Mouse (Mus musculus): ENCODE data around the gene Actrt2. TPM values are rescaled to one million over a fixed set of nuclear protein-coding genes. Genes with fewer than 3 reads are reported as not detected.

Actrt2 gene
- not detected for total RNA-seq (2022)

DNA sequence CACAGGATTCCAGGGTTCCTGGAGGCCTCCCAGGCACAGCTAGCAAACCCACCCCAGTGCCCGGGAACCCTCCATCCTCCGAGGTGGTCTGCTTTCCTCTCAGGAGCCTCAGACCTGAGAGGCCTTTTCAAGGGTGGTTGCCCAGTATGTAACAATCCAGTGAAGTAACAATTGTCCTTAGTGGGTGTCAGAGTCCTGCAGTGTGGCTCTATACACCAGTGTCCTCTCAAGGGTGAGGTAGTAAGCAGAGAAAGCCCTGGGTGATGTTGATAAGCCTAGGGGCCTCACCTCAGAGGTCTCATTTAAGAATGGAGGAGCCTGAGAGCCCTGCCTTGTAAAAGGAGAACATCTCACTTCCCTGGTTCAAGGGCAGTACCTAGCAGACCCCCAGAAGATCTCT, at the start of gene Actrt2:
TSS of gene Actrt2 (minus strand) at position 101 of the 400 bp plus-strand sequence.
- no peak for DNase-seq

DNA sequence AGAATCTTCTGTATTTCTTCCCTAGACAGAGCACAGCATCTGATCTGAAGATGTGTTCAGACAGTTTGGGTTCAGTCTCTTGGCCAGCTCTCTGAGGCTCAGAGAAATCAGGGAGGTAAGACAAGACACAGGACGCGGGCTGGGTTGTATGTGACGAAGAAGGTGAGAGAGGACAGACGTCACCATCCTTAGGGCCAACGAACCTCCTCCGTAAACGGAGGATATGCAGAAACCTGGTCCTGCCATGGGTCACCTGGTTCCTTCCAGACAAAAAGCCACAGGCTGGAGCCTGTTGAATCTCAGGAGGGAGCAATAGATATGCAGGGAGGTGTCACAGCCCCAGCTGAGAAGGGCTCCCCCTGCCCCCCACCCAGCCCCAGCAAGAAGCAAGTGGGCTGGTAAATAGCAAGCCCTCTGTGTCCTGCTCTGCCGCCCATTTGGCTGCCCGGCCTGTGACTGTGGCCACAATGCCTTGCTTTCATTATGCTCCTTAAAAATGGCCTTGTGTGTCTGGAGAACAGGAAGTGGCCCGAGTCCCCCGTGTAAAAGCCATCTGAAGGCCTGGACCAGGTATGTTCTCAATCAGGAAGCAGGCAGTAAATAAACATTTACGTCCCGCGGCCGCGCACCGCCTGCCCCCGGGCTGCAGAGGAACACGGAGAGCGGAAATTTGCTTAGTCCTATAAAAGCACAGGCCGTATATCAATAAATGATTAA, 41.9 kb upstream of the Actrt2 start:
- DNase-seq: no peak

DNA sequence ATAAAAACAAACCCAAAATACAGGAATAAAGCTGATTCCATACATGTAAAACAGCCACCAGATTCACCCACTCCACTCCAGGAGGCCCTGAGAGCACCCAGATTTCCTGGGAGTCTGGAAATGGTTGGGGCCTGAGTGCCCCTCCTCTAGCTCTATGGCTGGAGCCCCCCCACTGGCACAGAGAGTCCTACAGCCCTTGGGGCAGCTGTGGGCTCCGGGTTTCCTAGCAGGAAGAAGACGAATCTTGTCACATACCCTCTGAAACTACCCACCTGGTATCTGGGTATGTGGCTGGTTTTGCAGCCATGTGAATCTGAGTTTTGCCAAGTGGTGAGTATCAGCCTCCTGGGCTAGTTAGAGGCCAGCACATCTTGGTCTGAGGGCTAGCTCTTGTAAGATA, 41.1 kb upstream of the Actrt2 start:
- no peak for DNase-seq

DNA sequence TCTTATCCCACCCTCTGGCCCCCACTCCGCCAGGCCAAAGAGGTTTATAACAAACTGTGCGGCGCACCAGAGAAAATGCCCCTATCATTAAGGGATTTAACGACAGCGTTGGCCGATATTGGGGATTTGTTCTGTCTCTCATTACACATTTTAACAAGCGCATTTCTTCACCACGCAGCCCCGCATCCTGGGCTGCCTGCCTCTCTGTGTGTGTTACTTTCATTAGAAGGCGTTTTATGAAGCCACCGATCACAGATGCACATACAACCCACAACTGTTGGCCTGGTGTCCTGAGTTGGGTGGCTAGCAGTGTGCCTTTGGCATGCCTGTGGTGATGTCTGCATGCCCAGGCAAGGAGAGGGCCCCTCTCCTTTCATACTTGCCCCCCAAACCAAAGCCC, 40.6 kb upstream of the Actrt2 start:
- no peak for DNase-seq

DNA sequence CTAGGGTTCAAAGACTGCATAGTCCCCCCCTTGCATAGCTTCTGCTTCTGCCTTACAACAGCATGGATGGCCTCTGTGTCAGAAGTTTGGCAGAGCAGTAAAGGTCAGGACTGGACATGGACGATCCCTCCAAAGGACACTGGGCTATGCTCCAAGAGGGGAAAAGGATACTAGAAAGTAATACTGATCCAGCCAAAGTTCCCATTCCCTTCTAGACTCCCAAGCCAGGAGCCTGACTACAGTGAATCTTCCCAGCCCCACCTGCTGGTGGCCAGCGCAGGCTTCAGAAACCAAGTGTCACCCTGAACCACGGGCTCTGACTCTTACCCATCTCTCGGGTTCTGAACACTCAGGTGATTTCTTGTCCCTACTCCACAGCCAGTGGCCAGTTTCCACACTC, 39.9 kb upstream of the Actrt2 start:
- no peak for DNase-seq

DNA sequence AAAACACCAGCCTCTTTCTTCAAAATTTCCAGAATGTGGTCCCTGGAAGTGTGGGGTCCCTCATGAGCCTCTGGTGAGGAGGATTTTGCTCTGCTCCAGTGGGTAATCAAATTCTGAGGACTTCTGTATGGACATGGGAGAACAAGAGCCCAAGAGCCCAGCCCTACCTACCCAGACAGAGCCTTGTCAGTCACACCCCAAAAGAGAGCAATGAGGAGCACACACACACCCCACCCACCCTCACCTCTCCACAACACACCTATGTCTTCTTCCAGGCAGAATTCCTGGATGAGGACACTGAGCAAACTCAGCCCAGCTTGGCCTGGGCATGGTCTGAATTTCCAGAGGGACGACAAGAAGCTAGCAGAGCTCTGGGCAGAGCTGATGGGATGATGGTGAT, 38.8 kb upstream of the Actrt2 start:
- DNase-seq: no peak

DNA sequence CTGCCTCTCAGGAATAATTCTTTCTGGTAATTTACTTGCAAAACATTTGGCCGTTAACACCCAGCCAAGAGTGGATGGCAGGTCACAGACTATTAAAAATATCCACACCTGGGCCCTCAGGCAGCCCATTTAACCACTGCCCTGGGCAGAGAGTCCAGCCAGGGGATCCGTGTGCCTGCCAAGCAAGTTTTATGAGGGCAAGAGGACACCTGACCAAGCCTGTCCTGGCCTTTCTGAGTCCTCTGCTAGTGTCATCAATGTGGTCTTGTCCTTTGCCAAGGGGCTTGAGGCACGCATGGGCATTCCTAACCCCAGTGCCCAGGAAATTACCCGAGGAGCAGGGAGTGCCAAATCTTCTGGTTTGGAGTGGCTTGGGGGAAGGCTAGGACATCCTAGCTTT, 38.0 kb upstream of the Actrt2 start:
- DNase-seq: no peak

DNA sequence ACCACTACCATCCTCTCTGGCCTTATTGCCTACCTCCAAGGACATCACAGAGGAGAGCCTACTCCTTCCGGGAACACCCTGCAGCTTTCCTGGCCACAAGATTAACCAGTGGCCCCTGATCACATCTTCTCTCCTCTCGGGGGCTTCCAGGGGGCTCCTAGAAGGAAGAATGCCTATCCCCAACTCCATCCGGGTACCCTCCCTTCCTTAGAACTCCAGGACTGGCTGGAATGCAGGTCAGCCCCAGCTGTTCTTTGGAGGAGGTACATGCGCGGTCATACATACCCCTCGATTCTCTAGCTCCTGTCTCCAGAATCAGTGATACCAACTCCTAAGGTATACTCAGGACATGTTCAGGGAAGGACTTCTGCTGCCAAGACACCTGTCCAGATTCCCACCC, 37.4 kb upstream of the Actrt2 start:
- no peak for DNase-seq

DNA sequence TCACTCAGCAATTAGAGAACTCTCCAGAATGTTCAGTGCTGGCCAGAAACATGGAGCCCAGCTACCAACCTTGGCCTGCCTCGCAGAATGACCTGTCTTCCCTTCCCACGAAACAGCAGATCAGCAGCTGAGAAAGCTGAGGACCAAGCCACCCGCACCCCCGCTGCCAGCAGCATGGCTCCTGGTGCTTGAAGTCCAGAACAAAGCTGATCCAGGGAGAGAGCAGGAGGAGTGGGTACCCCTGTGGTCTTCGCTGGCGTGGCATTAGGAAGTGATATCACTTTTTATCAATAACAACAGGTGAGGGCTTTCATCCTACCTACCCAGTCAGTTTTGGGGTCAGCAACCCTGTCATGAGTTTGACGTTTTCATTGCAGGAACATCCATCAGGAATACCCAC, 36.9 kb upstream of the Actrt2 start:
- DNase-seq: no peak

DNA sequence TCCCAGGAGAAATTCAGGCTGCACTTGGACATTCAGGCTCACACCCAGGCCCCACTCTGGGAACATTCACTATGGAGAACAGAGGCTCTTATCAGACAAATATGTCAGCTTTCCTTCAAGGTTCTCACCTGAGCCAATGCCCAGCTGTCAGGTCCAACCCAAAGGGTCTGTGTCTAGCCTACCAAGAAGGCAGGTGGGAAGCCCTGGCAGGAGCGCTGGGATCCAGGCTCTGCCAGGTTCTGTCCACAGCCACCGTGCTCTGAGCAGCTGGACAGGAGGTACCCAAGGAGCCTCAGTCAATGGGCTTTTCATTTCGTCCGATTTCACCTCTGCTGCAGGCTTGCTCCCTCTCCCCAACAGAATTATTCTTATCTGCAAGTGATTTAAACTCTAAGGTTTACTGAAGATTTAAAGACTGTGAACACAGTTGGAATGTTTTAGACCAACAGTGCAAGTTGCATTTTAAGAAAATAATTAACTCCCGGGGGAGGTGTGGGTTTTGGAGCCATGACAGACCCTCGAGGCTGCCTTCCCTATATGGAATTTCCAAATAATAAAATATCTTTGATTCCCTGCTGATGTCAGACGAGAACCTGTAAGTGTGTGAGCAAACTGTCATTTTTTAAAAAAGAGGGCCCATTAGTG, 35.9 kb upstream of the Actrt2 start:
- no peak for DNase-seq

DNA sequence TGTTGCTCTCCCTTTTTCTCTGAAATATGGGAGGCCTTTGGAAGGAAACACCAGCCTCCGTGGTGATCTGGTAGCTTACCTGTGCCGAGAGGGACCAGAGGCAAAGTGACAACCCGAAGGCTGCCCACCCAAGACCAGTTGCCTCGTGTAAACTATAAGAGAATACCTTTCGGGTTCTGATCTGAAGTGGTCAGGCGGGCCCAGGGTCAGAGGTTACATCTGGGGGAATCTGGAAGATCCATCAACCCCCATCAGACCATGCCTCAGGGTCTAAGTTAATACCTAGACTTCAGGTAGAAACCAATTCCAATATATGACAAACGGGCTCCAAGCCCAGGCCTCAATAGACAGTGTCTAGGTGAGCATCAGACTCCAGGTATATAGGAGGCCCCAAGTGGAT, 35.3 kb upstream of the Actrt2 start:
- no peak for DNase-seq

DNA sequence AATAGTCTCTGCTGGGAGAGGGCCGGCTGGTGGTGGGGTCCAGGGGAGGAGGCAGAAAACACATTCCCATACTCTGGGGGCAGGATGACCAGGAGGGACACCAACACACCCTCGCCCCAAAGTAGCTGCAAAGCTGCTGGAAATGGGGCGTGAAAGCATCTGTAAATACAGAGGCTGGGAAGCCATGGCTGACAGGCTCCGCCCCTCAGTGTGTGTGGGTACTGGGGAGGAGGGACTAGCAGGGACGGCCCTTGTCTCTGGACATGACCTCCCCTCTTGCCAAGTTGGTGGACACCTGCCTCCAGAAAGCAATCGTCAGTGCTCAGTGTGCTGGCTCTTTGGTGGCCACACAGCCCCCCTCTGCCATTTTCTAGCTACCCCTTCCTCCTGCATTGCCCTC, 34.5 kb upstream of the Actrt2 start:
- no peak for DNase-seq

DNA sequence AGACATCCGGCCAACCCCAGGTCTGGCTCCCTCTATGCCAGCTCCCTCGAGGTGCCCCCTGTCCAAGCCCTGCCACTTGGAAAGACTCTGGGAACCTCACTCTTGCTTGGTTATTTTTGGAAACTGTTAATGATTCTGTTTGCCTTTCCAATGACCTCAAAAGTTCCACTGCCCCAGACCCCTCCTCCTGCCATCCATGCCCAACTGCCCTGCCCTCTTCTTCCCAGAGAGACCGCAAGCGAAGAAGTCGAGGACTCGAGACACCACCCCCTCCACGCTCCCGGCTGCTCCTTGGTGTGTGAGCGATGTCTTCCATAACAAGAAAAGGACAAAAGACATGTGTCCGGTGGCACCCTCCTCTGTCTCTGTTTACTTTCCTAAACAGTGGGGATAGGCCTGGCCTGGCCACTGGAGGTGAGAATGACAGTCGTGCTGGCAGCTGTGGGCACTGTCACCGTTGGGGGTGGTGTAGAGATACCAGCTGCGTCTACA, 33.3 kb upstream of the Actrt2 start:
- no peak for DNase-seq

DNA sequence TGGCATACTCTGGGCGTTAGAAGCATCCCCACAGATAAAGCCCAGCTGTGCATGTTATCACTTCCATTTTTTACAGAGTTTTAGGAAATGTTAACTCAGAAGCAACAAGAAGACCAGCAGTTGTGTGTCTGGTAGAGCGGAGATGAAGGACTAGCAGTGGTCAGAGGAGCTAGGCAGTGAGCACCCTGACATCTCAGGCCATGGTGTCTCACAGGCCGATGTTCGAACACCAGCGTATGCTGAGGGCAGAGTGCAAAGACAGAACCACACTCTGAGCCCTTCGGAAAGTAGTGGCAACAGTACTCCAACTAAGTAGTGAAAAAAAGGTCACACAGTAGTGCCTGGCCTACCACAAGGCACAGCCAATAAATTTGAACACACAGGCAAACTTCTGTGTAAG, 32.8 kb upstream of the Actrt2 start:
- DNase-seq: no peak

DNA sequence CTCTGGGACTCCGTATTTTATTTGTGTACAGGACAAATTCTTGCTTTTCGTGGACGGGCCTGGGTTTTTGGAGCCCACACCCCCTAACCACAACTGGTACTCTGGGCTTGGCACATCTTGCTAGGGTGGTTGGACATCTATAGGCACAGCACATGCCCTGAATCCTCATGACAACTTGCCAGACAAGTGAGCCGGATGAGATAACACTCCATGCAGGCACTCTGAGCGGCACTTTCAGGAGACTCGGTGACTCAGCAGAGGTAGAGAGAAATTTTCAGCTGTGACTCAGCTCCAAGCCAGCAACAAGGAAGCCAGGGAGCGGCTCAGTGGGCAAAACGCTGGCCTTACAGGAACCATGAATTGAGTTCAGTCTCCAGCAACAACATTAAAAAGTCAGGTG, 31.6 kb upstream of the Actrt2 start:
- DNase-seq: no peak

DNA sequence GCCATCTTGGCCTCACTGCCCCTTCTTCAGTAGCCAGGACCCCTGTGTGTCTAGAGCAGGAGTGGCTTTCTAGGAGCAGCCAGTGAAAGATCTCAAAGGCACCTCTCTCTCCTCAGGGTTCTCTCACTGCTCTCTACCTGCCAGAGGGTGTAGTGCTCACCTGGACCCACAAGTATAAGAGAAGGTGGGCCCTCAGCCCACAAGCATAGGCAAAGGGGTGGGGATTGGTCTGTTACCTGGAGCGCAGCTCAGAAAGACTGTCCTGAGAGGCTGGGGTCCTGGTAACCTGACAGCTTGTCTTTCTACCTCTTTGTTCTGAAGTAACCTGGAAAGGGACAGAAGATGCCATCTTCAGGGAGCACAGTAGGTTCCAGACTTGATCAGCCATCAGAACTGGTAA, 31.0 kb upstream of the Actrt2 start:
- DNase-seq: no peak

DNA sequence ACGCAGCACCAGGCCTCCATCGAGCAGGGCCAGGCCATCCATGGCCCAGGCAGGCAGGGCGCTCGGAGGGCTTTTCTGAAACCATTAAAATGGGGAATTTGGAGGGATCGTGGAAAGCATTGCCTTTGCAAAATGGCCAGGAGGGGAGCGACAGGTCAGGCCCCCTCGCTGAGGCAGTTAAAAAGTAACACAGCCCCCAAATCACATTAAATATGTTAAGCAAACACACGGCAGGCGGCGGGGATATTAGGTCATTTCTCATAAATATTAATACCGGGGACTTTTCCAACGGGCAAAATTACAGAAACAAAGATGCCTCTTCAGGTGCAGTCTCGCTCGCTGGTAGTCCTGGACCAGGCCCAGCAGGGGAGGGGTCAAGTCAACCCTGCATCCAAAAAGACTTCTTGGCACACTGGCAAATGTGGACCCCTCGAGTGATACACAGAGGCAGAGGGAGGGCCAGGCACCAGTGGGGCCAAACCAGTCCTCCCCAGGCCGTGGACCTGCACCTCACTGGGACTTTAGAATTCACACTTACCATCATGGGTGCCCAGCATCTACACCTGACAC, 30.4 kb upstream of the Actrt2 start:
- DNase-seq: no peak

DNA sequence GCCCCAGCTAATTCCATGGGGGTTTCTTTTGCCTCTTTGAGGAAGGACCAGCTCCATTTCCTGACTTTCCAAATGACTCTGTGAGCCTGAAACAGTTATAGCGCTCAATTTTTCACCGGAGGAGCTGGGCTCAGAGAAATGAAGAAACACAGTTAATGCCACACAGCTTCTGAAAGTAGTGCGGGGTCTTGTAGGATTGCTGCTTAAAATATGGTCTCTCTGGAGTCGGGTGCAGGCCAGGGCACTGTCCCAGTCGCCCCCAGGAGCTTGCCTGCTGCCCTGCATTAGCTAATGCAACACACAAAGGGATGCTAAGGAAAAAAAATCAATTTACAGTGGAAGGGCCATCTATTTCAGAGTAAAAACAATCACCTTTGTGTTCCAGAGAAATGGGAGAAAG, 29.8 kb upstream of the Actrt2 start:
- no peak for DNase-seq

DNA sequence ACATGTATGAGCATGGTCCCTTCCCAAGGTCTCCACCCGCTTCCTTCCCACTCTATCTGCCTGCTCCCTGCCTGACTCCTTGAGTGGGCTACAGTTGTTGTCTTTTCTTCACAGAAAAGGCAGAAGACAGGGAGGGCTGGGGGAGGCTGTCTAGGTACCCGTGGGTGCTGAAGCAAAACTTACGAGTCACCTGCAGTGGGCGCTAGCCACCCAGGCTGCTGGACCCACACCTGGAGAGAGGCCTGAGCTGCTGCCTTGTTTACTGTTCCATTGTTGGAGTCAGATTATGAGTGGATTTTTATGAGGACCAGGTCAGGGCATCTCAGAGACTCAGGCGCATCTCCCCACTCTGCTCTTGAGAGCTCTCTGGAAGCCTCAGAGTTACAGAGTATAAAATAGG, 28.9 kb upstream of the Actrt2 start:
- no peak for DNase-seq

DNA sequence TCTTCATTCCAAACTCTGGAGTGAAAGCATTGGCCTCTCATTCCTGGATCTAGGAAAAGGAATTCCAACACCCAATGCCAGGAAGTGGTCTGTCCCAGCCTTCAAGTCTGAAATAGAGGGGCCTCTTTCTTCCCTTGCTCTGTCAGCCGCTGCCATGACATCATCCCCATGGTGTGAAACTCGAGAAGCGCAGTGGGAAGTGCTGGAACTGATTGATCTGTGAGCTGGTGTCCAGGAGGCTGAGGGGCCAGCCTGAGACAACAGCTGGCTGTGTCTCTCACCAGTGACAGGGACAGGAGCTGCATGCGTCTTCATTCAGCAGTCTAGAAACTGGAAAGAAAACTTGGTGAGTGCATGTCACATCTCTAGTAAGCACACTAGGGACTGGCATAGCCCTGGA, 28.5 kb upstream of the Actrt2 start:
- DNase-seq: no peak

DNA sequence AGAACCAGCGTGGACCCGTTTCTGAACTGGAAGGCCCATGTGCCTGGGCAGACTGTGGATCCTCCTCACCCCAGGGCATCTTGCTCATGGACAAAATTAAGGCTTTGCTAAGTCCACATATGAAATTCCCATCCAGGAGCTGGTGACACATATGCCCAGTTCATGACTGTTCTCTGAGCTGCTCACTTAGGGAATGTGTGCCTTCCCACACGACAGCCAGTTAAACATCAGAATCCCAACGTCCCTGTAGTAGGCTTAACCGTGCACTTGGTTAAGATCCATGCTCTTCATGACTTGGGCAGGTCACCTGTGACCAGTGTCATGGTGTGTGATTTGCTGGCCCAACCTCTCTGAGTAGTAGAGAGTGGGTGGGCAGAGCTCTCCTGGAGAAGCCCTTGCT, 26.7 kb upstream of the Actrt2 start:
- no peak for DNase-seq

DNA sequence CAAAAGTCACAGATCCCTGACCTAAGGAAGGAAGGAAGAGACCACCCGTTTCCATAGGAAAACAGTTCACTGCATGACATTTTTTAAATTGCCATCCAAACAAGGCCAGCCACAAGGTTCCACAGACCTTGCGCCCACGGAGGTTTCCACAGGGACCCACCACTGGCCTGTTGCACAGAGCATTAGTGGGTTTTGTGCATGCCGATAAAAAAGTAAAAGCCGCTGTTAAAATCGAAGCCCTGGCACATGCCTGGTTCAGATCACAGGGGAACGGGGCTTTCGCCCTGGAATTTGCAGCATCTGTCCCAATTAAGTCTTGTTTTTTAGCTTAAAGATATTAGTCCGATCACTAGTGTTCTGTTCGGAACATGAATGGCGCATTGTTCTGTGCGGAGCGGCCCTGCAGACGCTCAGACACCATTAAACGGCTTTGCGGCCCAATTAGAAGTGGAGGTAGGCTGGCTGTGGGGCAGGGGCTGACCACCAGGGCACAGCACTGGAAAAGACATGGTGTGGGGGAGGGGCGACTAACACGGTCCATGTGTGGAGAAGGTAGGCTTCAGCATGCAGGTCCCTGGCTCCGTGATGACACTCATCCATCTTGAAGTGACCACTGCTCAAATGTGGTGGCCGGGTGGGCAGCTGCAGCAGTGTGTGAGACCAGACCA, 25.8 kb upstream of the Actrt2 start:
- no peak for DNase-seq

DNA sequence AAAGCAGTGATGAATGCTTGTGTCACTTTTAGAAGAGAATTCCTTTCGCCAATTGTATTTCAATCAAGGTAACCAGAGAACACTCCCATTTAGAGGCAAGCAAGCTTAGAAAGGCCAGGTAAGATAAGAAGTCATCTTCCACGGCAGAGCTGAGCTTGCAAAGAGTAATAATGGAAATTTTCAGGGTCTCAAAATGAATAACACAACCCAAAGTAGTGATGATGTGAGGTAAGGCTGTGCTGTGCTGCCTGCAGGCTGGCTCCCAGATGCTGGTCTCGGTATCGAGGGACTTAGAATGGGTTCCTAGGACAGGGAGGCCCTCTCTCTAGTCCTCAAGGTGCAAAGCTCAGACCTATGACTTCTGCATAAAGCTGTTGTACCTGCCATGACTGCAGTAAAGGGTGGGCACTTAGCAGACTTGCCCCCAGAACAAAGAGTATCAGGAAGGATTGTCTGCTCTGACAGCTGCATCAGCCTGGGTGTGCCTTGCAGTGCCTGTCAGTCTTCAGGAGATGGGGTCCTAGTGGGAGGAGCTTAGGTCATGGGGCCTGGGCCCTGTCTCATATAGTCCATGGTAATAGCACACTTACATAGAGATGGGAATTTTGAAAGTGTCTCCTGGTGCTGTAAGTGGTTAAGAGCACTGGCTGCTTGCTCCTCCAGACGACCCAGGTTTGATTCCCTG, 15.5 kb upstream of the Actrt2 start:
- DNase-seq: no peak

Measured in adrenal gland, adult 8-10 months (tissue).